Mouse (Mus musculus): ENCODE measurements around the gene Stx4a.

- no peak for TF ChIP-seq EP300 (IDR thresholded peaks at IDR 0.05; ENCODE audit: insufficient read depth, low read depth, low read length)
- TF ChIP-seq CTCF (IDR thresholded peaks at IDR 0.05) = no peak
Observed at GRCm38 (mm10) chr7:127850906-127851305, 26.8 kb downstream of the Stx4a start.
